Mouse (Mus musculus): ENCODE results near the gene Sgpp2. TPM values are rescaled to one million over a fixed set of nuclear protein-coding genes. Genes with fewer than 3 reads are reported as not detected.

Gene Sgpp2
- polyA plus RNA-seq, 1 experiment = 0.67 TPM

DNA sequence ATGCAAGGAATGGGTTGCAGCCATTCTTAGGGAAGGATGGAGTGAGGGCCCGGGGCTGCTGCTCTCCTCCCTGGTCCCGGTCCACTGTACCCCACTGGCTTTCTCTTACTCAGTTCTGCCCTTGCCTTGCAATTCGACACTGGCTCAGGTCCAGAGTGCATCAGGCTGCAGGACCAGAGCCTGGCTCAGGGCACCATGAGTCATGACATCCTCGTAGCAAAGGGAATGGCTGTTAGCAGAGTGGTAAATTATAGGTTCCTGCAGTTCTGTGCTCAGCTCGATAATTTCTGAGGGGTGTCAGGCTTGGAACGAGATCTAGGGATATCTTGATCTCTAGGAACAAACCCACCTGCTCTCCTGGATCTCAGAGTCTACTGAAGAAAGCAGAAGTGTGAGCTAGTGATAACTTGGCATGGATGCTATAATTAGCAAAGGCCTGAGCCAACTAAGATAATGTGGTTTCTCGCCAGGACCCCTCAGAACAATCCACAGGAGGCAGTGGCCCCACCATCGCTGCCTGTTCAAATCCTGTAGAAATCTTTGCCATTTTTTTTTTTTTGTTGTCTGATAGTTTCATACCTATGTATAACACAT is 86.3 kb downstream of the Sgpp2 start:
- 31% methylated on average over 8 of the region's 8 CpGs for WGBS
- H3K27ac ChIP-seq (ENCODE audit: control insufficient read depth, insufficient read depth, low read length) = no peak overlapping the region
- no peak for DNase-seq
- H3K4me1 ChIP-seq (replicated peaks; ENCODE audit: control insufficient read depth, insufficient read depth, low read length) = no peaks in the 10 kb centered on the region
- H3K36me3 ChIP-seq (ENCODE audit: control insufficient read depth, insufficient read depth, low read length) = no peaks in the 10 kb centered on the region
- no peaks in the 10 kb centered on the region for H3K27me3 ChIP-seq (ENCODE audit: control insufficient read depth, insufficient read depth, low read length)
- TF ChIP-seq POLR2A (IDR thresholded peaks at IDR 0.05; ENCODE audit: control insufficient read depth, extremely low read depth, insufficient read depth, low read length, poor library complexity) (no peak), CTCF (IDR thresholded peaks at IDR 0.05; ENCODE audit: borderline replicate concordance, control insufficient read depth, extremely low read depth, insufficient read depth, low read length, poor library complexity) (no peak)
- H3K4me3 ChIP-seq (ENCODE audit: control insufficient read depth, insufficient read depth, low read length) = no peak overlapping the region

DNA sequence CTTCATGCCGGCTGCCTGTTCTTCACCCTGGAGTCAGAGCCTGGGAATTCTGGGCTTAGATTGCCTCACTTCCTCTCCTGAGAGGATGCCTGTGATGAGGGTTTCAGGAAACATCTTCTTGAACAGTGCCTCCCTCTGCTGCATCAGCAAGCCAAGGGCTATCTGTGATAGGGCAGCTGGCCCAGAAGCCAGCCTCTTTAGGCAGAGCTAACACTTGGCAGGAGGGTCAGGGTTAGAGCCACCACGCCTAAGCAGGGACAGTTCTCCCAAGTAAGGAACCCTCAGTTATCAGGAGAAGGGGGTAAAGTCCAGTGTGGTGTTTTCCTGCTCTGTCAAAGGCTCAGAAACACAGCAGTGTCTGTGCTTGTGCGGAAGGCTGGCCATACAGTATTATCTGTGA is 89.6 kb downstream of the Sgpp2 start:
- TF ChIP-seq POLR2A (IDR thresholded peaks at IDR 0.05; ENCODE audit: control insufficient read depth, extremely low read depth, insufficient read depth, low read length, poor library complexity) = no peak
- no peak for TF ChIP-seq CTCF (IDR thresholded peaks at IDR 0.05; ENCODE audit: borderline replicate concordance, control insufficient read depth, extremely low read depth, insufficient read depth, low read length, poor library complexity)
- DNase-seq = no peak
- Histone ChIP-seq H3K27me3 (ENCODE audit: control insufficient read depth, insufficient read depth, low read length) (no peaks in the 10 kb centered on the region), H3K4me1 (replicated peaks; ENCODE audit: control insufficient read depth, insufficient read depth, low read length) (no peaks in the 10 kb centered on the region), H3K36me3 (ENCODE audit: control insufficient read depth, insufficient read depth, low read length) (no peaks in the 10 kb centered on the region), H3K4me3 (ENCODE audit: control insufficient read depth, insufficient read depth, low read length) (no peak overlapping the region), H3K27ac (ENCODE audit: control insufficient read depth, insufficient read depth, low read length) (no peak overlapping the region)
- WGBS = 72% methylated on average over 3 of the region's 3 CpGs

DNA sequence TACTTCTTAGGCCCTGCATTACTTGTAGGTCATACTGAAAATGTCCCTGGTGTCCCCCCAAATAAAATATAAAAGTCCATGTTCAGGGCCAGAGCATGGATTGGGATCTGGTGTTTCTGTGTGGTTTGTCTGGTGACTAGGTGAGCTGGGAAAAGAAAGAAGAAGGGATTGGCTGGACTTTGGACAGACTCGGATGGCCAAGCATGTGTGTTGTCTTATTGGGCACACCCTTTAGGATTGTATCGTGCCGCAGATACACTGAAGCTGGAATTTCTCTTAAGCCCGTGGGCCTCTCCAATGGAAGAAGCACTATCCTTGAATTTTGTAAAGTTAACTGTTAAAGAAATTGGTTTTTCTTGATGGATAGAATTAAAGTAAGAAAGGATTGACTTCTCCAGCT is 91.3 kb downstream of the Sgpp2 start:
- H3K4me3 ChIP-seq (ENCODE audit: control insufficient read depth, insufficient read depth, low read length) = no peak overlapping the region
- no peak overlapping the region for H3K27ac ChIP-seq (ENCODE audit: control insufficient read depth, insufficient read depth, low read length)
- H3K4me1 ChIP-seq (replicated peaks; ENCODE audit: control insufficient read depth, insufficient read depth, low read length) = no peaks in the 10 kb centered on the region
- DNase-seq = no peak
- H3K27me3 ChIP-seq (ENCODE audit: control insufficient read depth, insufficient read depth, low read length) = no peaks in the 10 kb centered on the region
- no peaks in the 10 kb centered on the region for H3K36me3 ChIP-seq (ENCODE audit: control insufficient read depth, insufficient read depth, low read length)
- TF ChIP-seq POLR2A (IDR thresholded peaks at IDR 0.05; ENCODE audit: control insufficient read depth, extremely low read depth, insufficient read depth, low read length, poor library complexity) (no peak), CTCF (IDR thresholded peaks at IDR 0.05; ENCODE audit: borderline replicate concordance, control insufficient read depth, extremely low read depth, insufficient read depth, low read length, poor library complexity) (no peak)
- WGBS = 96% methylated on average over 4 of the region's 4 CpGs

DNA sequence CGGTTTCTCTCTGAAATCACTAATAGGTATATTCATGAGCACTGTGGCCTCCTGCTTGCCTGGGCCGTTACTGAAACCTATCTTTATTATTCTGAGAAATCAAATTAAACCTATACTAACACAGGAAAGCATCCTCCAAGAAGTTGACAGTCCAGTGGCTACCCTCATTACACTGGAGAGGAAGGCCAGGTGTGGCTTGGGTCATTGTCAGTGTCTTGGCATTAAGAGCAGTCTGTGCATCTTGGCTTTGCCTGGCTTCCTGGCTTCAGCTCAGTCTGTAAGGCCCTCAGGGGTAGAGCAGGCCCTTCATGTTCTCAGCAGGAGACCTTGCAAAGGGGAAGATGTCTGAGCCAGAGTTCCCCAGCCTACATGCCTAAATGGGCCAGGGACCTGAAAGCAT is 99.3 kb downstream of the Sgpp2 start:
- DNase-seq = no peak

DNA sequence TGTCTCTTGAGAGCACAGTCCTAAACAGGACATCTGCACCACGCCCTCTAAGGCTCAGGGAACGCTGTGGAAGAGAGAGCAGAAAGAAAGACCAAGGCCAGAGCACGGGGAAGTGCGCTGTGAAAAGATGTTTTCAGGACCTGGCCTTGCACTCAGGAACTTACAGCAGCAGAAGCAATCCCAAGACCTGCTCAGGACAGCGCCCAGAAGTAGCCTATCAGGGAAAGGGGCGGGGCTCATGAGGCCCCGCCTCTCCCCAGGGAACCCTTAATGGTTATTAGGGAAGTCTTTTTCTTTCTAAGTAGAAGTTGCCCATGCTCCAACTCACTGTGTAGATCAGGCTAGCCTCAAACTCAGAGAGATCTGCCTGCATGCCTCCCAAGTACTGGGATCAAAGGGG is 102.5 kb downstream of the Sgpp2 start:
- no peak for DNase-seq
- Histone ChIP-seq H3K4me3 (ENCODE audit: control insufficient read depth, insufficient read depth, low read length) (no peak overlapping the region), H3K36me3 (ENCODE audit: control insufficient read depth, insufficient read depth, low read length) (no peaks in the 10 kb centered on the region), H3K4me1 (replicated peaks; ENCODE audit: control insufficient read depth, insufficient read depth, low read length) (no peaks in the 10 kb centered on the region), H3K27ac (ENCODE audit: control insufficient read depth, insufficient read depth, low read length) (no peak overlapping the region), H3K27me3 (ENCODE audit: control insufficient read depth, insufficient read depth, low read length) (no peaks in the 10 kb centered on the region)
- TF ChIP-seq CTCF (IDR thresholded peaks at IDR 0.05; ENCODE audit: borderline replicate concordance, control insufficient read depth, extremely low read depth, insufficient read depth, low read length, poor library complexity) (no peak), POLR2A (IDR thresholded peaks at IDR 0.05; ENCODE audit: control insufficient read depth, extremely low read depth, insufficient read depth, low read length, poor library complexity) (no peak)
- WGBS = 46% methylated on average over 7 of the region's 7 CpGs

More for the DNA sequence above, 99.3 kb downstream of the Sgpp2 start:
- 94% methylated on average over 2 of the region's 2 CpGs for WGBS
- Histone ChIP-seq H3K4me3 (ENCODE audit: control insufficient read depth, insufficient read depth, low read length) (no peak overlapping the region), H3K27me3 (ENCODE audit: control insufficient read depth, insufficient read depth, low read length) (no peaks in the 10 kb centered on the region), H3K36me3 (ENCODE audit: control insufficient read depth, insufficient read depth, low read length) (no peaks in the 10 kb centered on the region), H3K4me1 (replicated peaks; ENCODE audit: control insufficient read depth, insufficient read depth, low read length) (no peaks in the 10 kb centered on the region), H3K27ac (ENCODE audit: control insufficient read depth, insufficient read depth, low read length) (no peak overlapping the region)
- no peak for TF ChIP-seq POLR2A (IDR thresholded peaks at IDR 0.05; ENCODE audit: control insufficient read depth, extremely low read depth, insufficient read depth, low read length, poor library complexity)
- no peak for TF ChIP-seq CTCF (IDR thresholded peaks at IDR 0.05; ENCODE audit: borderline replicate concordance, control insufficient read depth, extremely low read depth, insufficient read depth, low read length, poor library complexity)

DNA sequence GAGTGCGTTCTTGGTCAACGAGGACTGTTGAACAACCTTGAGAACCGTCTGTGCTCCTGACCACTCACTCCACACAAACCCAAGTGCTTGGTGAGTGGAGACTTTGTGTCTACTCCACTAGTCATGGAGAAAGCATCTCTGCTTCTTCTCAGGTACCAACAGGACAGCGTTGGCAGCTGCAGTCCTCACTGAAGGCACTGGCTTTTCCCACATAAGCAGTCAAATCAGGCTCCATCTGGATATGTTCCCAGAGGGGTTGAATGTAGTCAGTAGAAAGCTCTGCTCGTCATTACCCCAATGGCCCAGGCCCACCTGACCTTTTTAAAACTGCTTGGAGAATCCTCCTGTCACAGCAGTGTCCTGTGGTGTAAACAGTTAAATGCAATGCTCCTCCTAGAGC is 104.3 kb downstream of the Sgpp2 start:
- no peaks in the 10 kb centered on the region for H3K36me3 ChIP-seq (ENCODE audit: control insufficient read depth, insufficient read depth, low read length)
- 96% methylated on average over 5 of the region's 5 CpGs for WGBS
- no peaks in the 10 kb centered on the region for H3K27me3 ChIP-seq (ENCODE audit: control insufficient read depth, insufficient read depth, low read length)
- TF ChIP-seq POLR2A (IDR thresholded peaks at IDR 0.05; ENCODE audit: control insufficient read depth, extremely low read depth, insufficient read depth, low read length, poor library complexity) = no peak
- TF ChIP-seq CTCF (IDR thresholded peaks at IDR 0.05; ENCODE audit: borderline replicate concordance, control insufficient read depth, extremely low read depth, insufficient read depth, low read length, poor library complexity) = no peak
- no peak for DNase-seq
- no peak overlapping the region for H3K27ac ChIP-seq (ENCODE audit: control insufficient read depth, insufficient read depth, low read length)
- no peaks in the 10 kb centered on the region for H3K4me1 ChIP-seq (replicated peaks; ENCODE audit: control insufficient read depth, insufficient read depth, low read length)
- H3K4me3 ChIP-seq (ENCODE audit: control insufficient read depth, insufficient read depth, low read length) = no peak overlapping the region
